Mouse (Mus musculus): ENCODE results near the gene Tgfbr3. TPM values are rescaled to one million over a fixed set of nuclear protein-coding genes. Genes with fewer than 3 reads are reported as not detected.

Gene Tgfbr3
- polyA plus RNA-seq, 1 experiment from 2014 or later: 17.5 TPM

GRCm38 (mm10) chr5:107184158-107184883 is 105.1 kb downstream of the Tgfbr3 start:
- no peaks in the 10 kb centered on the region for H3K36me3 ChIP-seq
- no peaks in the 10 kb centered on the region for H3K27me3 ChIP-seq
- no peak for ATAC-seq (ENCODE audit: insufficient number of reproducible peaks, insufficient read depth, low FRiP score, low TSS enrichment, low read depth)
- no peak overlapping the region for H3K4me3 ChIP-seq (replicated peaks)
- WGBS: 89% methylated on average over 8 of the region's 8 CpGs
- H3K4me2 ChIP-seq: no peak overlapping the region
- H3K9ac ChIP-seq (replicated peaks): no peak overlapping the region
- no peaks in the 10 kb centered on the region for H3K9me3 ChIP-seq
- H3K27ac ChIP-seq: no peak overlapping the region
- H3K4me1 ChIP-seq (replicated peaks): no peaks in the 10 kb centered on the region

GRCm38 (mm10) chr5:107183537-107183936 is 105.9 kb downstream of the Tgfbr3 start:
- Histone ChIP-seq H3K27me3 (no peaks in the 10 kb centered on the region), H3K36me3 (no peaks in the 10 kb centered on the region), H3K27ac (no peak overlapping the region), H3K4me1 (replicated peaks) (0 out of 2 replicates have a peak, but pooled peaks cover under 1% of the 10 kb centered on the region), H3K4me3 (replicated peaks) (no peak overlapping the region), H3K9me3 (no peaks in the 10 kb centered on the region), H3K4me2 (no peak overlapping the region), H3K9ac (replicated peaks) (no peak overlapping the region)
- 71% methylated on average over 6 of the region's 6 CpGs for WGBS
- ATAC-seq (ENCODE audit: insufficient number of reproducible peaks, insufficient read depth, low FRiP score, low TSS enrichment, low read depth): no peak

- no peak for ATAC-seq (ENCODE audit: insufficient number of reproducible peaks, insufficient read depth, low FRiP score, low TSS enrichment, low read depth)
- Histone ChIP-seq H3K9me3 (no peaks in the 10 kb centered on the region), H3K27me3 (no peaks in the 10 kb centered on the region), H3K9ac (replicated peaks) (no peak overlapping the region), H3K4me3 (replicated peaks) (no peak overlapping the region), H3K27ac (no peak overlapping the region), H3K36me3 (no peaks in the 10 kb centered on the region), H3K4me1 (replicated peaks) (peaks cover 4% of the 10 kb centered on the region; the same call in 1 of the 2 replicates), H3K4me2 (no peak overlapping the region)
- 88% methylated on average over 7 of the region's 7 CpGs for WGBS
Measured at GRCm38 (mm10) chr5:107182721-107183120, 106.7 kb downstream of the Tgfbr3 start.

DNA sequence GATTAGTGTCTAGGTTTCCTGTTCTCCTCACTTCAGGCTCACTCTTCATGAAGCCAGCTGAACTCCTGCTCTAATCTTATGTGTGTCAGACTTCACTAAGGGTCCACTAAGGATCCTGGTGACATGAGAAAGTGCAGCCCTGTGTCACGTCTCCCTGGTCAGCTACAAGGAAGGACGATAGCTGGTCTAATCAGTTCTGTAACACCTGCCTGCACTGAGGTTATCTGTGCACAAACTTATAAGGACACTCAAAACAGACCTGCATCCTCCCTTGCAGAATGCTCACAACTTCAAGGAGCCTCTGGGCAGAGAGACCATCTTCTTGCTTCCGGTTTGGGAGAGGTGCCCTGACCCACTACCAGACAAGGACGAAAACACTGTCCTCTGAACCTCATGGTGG is 107.6 kb downstream of the Tgfbr3 start:
- no peaks in the 10 kb centered on the region for H3K36me3 ChIP-seq
- ATAC-seq (ENCODE audit: insufficient number of reproducible peaks, insufficient read depth, low FRiP score, low TSS enrichment, low read depth): no peak
- no peak overlapping the region for H3K27ac ChIP-seq
- no peak overlapping the region for H3K9ac ChIP-seq (replicated peaks)
- H3K4me3 ChIP-seq (replicated peaks): no peak overlapping the region
- peaks cover 8% of the 10 kb centered on the region; the same call in 1 of the 2 replicates for H3K4me1 ChIP-seq (replicated peaks)
- H3K9me3 ChIP-seq: no peaks in the 10 kb centered on the region
- WGBS: 86% methylated on average over 4 of the region's 4 CpGs
- H3K4me2 ChIP-seq: no peak overlapping the region
- no peaks in the 10 kb centered on the region for H3K27me3 ChIP-seq

GRCm38 (mm10) chr5:107179194-107179593 is 110.2 kb downstream of the Tgfbr3 start:
- WGBS: 84% methylated on average over 5 of the region's 5 CpGs
- Histone ChIP-seq H3K9ac (replicated peaks) (no peak overlapping the region), H3K4me3 (replicated peaks) (no peak overlapping the region), H3K4me2 (no peak overlapping the region), H3K36me3 (no peaks in the 10 kb centered on the region), H3K9me3 (no peaks in the 10 kb centered on the region), H3K4me1 (replicated peaks) (peaks cover 8% of the 10 kb centered on the region; the same call in 1 of the 2 replicates), H3K27ac (no peak overlapping the region), H3K27me3 (no peaks in the 10 kb centered on the region)
- ATAC-seq (ENCODE audit: insufficient number of reproducible peaks, insufficient read depth, low FRiP score, low TSS enrichment, low read depth): no peak

- Histone ChIP-seq H3K4me2 (no peak overlapping the region), H3K9ac (replicated peaks) (no peak overlapping the region), H3K27me3 (no peaks in the 10 kb centered on the region), H3K27ac (no peak overlapping the region), H3K36me3 (no peaks in the 10 kb centered on the region), H3K4me1 (replicated peaks) (peaks cover 10% of the 10 kb centered on the region), H3K4me3 (replicated peaks) (no peak overlapping the region), H3K9me3 (no peaks in the 10 kb centered on the region)
- WGBS: 75% methylated on average over 6 of the region's 6 CpGs
- no peak for ATAC-seq (ENCODE audit: insufficient number of reproducible peaks, insufficient read depth, low FRiP score, low TSS enrichment, low read depth)
Measured at GRCm38 (mm10) chr5:107177791-107178190, 111.6 kb downstream of the Tgfbr3 start.

GRCm38 (mm10) chr5:107177248-107177647 is 112.2 kb downstream of the Tgfbr3 start:
- H3K4me2 ChIP-seq: no peak overlapping the region
- no peaks in the 10 kb centered on the region for H3K27me3 ChIP-seq
- ATAC-seq (ENCODE audit: insufficient number of reproducible peaks, insufficient read depth, low FRiP score, low TSS enrichment, low read depth): no peak
- no peak overlapping the region for H3K4me3 ChIP-seq (replicated peaks)
- H3K4me1 ChIP-seq (replicated peaks): peaks cover 16% of the 10 kb centered on the region
- H3K27ac ChIP-seq: no peak overlapping the region
- no peak overlapping the region for H3K9ac ChIP-seq (replicated peaks)
- no peaks in the 10 kb centered on the region for H3K9me3 ChIP-seq
- H3K36me3 ChIP-seq: no peaks in the 10 kb centered on the region
- WGBS: 74% methylated on average over 2 of the region's 2 CpGs

DNA sequence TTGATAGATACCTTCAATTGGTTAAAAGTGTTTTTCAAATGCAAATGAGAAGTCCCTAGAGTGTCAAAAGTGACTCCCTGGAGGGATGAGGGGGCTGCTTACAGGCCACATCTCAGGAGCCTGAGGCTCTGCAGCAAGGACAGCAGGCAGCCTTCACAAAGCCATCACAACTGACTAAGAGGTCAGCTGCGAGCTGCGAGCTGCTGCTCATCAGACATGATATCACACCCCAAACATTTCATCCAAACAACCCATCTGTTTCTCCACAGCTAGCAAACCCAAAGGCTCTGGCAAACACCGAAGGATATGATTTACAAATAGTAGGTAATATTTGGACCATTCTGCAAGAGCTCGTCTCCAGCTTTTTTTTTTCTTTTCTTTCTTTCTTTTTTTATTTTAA is 112.6 kb downstream of the Tgfbr3 start:
- no peak for ATAC-seq (ENCODE audit: insufficient number of reproducible peaks, insufficient read depth, low FRiP score, low TSS enrichment, low read depth)
- no peak overlapping the region for H3K9ac ChIP-seq (replicated peaks)
- H3K4me3 ChIP-seq (replicated peaks): no peak overlapping the region
- peaks cover 20% of the 10 kb centered on the region for H3K4me1 ChIP-seq (replicated peaks)
- H3K9me3 ChIP-seq: no peaks in the 10 kb centered on the region
- H3K27ac ChIP-seq: no peak overlapping the region
- H3K4me2 ChIP-seq: no peak overlapping the region
- WGBS: 44% methylated on average over 4 of the region's 4 CpGs
- no peaks in the 10 kb centered on the region for H3K27me3 ChIP-seq
- no peaks in the 10 kb centered on the region for H3K36me3 ChIP-seq

GRCm38 (mm10) chr5:107176196-107176595 is 113.2 kb downstream of the Tgfbr3 start:
- 79% methylated on average over 4 of the region's 4 CpGs for WGBS
- no peaks in the 10 kb centered on the region for H3K27me3 ChIP-seq
- ATAC-seq (ENCODE audit: insufficient number of reproducible peaks, insufficient read depth, low FRiP score, low TSS enrichment, low read depth): no peak
- H3K27ac ChIP-seq: no peak overlapping the region
- no peaks in the 10 kb centered on the region for H3K9me3 ChIP-seq
- peaks cover 23% of the 10 kb centered on the region for H3K4me1 ChIP-seq (replicated peaks)
- no peaks in the 10 kb centered on the region for H3K36me3 ChIP-seq
- H3K4me3 ChIP-seq (replicated peaks): no peak overlapping the region
- no peak overlapping the region for H3K4me2 ChIP-seq
- no peak overlapping the region for H3K9ac ChIP-seq (replicated peaks)

GRCm38 (mm10) chr5:107174188-107174587 is 115.2 kb downstream of the Tgfbr3 start:
- no peaks in the 10 kb centered on the region for H3K9me3 ChIP-seq
- peaks cover 39% of the 10 kb centered on the region for H3K4me1 ChIP-seq (replicated peaks)
- no peak overlapping the region for H3K4me3 ChIP-seq (replicated peaks)
- no peaks in the 10 kb centered on the region for H3K36me3 ChIP-seq
- no peak overlapping the region for H3K4me2 ChIP-seq
- H3K27me3 ChIP-seq: no peaks in the 10 kb centered on the region
- ATAC-seq (ENCODE audit: insufficient number of reproducible peaks, insufficient read depth, low FRiP score, low TSS enrichment, low read depth): no peak
- no peak overlapping the region for H3K9ac ChIP-seq (replicated peaks)
- no peak overlapping the region for H3K27ac ChIP-seq

DNA sequence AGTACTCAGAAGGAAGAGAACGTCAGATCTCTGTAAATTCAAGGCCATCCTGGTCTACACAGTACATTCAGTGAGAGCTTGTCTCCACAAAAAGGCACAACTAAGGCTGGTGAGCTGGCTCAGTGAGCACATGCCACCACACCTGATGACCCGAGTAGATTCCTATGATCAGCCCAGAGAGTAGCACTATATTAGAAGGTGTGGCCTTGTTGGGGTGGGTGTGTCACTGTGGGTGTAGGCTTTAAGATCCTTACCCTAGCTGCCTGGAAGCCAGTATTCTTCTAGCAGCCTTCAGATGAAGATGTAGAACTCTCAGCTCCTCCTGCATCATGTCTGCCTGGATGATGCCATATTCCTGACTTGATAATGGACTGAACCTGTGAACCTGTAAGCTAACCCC is 115.9 kb downstream of the Tgfbr3 start:
- Histone ChIP-seq H3K9me3 (no peaks in the 10 kb centered on the region), H3K36me3 (no peaks in the 10 kb centered on the region), H3K27me3 (no peaks in the 10 kb centered on the region), H3K4me1 (replicated peaks) (peaks cover 45% of the 10 kb centered on the region), H3K27ac (no peak overlapping the region), H3K4me3 (replicated peaks) (no peak overlapping the region), H3K4me2 (no peak overlapping the region), H3K9ac (replicated peaks) (no peak overlapping the region)
- WGBS: 72% methylated on average over 2 of the region's 2 CpGs
- ATAC-seq (ENCODE audit: insufficient number of reproducible peaks, insufficient read depth, low FRiP score, low TSS enrichment, low read depth): no peak

GRCm38 (mm10) chr5:107171861-107172260 is 117.6 kb downstream of the Tgfbr3 start:
- Histone ChIP-seq H3K27me3 (no peaks in the 10 kb centered on the region), H3K9me3 (no peaks in the 10 kb centered on the region), H3K27ac (no peak overlapping the region), H3K4me1 (replicated peaks) (peaks cover 47% of the 10 kb centered on the region), H3K4me3 (replicated peaks) (no peak overlapping the region), H3K4me2 (no peak overlapping the region), H3K36me3 (no peaks in the 10 kb centered on the region), H3K9ac (replicated peaks) (no peak overlapping the region)
- WGBS: 72% methylated on average over 7 of the region's 7 CpGs
- ATAC-seq (ENCODE audit: insufficient number of reproducible peaks, insufficient read depth, low FRiP score, low TSS enrichment, low read depth): no peak
